In genomic region chr13:42565291-42566058, GRCm38 (mm10) we compare ENCODE assay signal across 10 mouse cellular contexts.
A peak's percentile ranks its signal among the peaks of the same experiment; 100 is the strongest.
DNase-seq lines count a peak whose midpoint lies in the region; ATAC-seq and TF ChIP-seq lines count a peak whose summit lies in the region.
"Had no signal": no experiment of that assay in that cellular context is flagged by ENCODE, and none has a peak within 500 bp of the region (broad histone marks: within the 10 kb centered on the region; RNA-seq: fewer than 3 reads in every experiment).

No protein-coding gene starts in this region.

- WGBS in heart, embryonic 15.5 days: 57% methylated on average over 26 of the region's 26 CpGs

- 0 out of 2 replicates have a peak, but pooled peaks cover 8% of the 10 kb centered on the region for H3K4me1 ChIP-seq in heart, embryonic 15.5 days (replicated peaks)
- H3K4me1 ChIP-seq: hindbrain, embryonic 15.5 days had no signal

- H3K27ac ChIP-seq in heart, embryonic 15.5 days: peak overlapping the region; percentile 61
- no peak overlapping the region; the same call in 1 of the 2 replicates for H3K27ac ChIP-seq in left cerebral cortex, adult 2 months
- H3K27ac ChIP-seq: hindbrain, embryonic 15.5 days had no signal

- intact Hi-C loops in gastrocnemius, postnatal 14 days (cut with DNase I; ENCODE audit: low total_unique reads): no loop called here
- intact Hi-C loops in left cerebral cortex, adult 2 months (cut with DNase I): loop anchor here (10.0 kb wide), 1 partner anchor 891 kb away; no protein-coding TSS in a partner anchor

- no peak overlapping the region for H3K9ac ChIP-seq in heart, embryonic 15.5 days
- H3K9ac ChIP-seq: hindbrain, embryonic 15.5 days had no signal

- H3K27me3 ChIP-seq in heart, embryonic 15.5 days: no peaks in the 10 kb centered on the region
- H3K27me3 ChIP-seq: hindbrain, embryonic 15.5 days had no signal

- H3K4me3 ChIP-seq in heart, embryonic 15.5 days: no peak overlapping the region
- H3K4me3 ChIP-seq in left cerebral cortex, adult 2 months: no peak overlapping the region
- H3K4me3 ChIP-seq: hindbrain, embryonic 15.5 days had no signal

- H3K9me3 ChIP-seq in heart, embryonic 15.5 days (replicated peaks): no peaks in the 10 kb centered on the region
- H3K9me3 ChIP-seq: hindbrain, embryonic 15.5 days had no signal

- peak; percentile 6 for DNase-seq in gastrocnemius, postnatal 14 days
- no peak for DNase-seq in gastrocnemius, postnatal 10 days
- DNase-seq in kidney, postnatal 36 days: peak; percentile 23 to 48
- peak; percentile 71 for DNase-seq in lung, postnatal 14 days
- no peak for DNase-seq in gastrocnemius, adult 8-10 months (ENCODE audit: low spot score in 2 of 2)
- no peak for DNase-seq in left cerebral cortex, adult 11 months (ENCODE audit: low spot score)
- DNase-seq in left cerebral cortex, adult 2 months (ENCODE audit: extremely low spot score in 1 of 2, low spot score in 2 of 2): no peak
- DNase-seq: right cerebral cortex, postnatal 14 days had no signal

- no peak for TF ChIP-seq CTCF in left cerebral cortex, adult 2 months (IDR thresholded peaks at IDR 0.05)

- H3K4me2 ChIP-seq in heart, embryonic 15.5 days: peak overlapping the region; percentile 42
- H3K4me2 ChIP-seq: hindbrain, embryonic 15.5 days had no signal

- ATAC-seq in heart, embryonic 15.5 days (replicated peaks; ENCODE audit: insufficient number of reproducible peaks, insufficient read depth, low FRiP score, low read depth): peak; percentile 80

- H3K36me3 ChIP-seq in heart, embryonic 15.5 days: no peaks in the 10 kb centered on the region
- H3K36me3 ChIP-seq: hindbrain, embryonic 15.5 days had no signal

Comparison
In these comparisons a context has a peak if more than half of its experiments do, and no peak if none do; other contexts are left out.
1. DNase-seq: peak in gastrocnemius, postnatal 14 days (single experiment), kidney, postnatal 36 days (2 of 2) and lung, postnatal 14 days (single experiment); none in gastrocnemius, postnatal 10 days (single experiment), gastrocnemius, adult 8-10 months (0 of 2), left cerebral cortex, adult 11 months (single experiment) and left cerebral cortex, adult 2 months (0 of 2).